Mouse (Mus musculus) stomach, postnatal 0 days (tissue): ENCODE data around the gene Aagab.

Source experiments
- CTCF ChIP-seq: IDR thresholded peaks from 2 replicates; pipeline ENCODE4 v1.5.1; 2016; ENCODE audit warnings: antibody characterized with exemption, low read depth, mild to moderate bottlenecking, moderate library complexity
- EP300 ChIP-seq: optimal IDR thresholded peaks from 2 replicates; pipeline ENCODE3; 2016; ENCODE audit warnings: antibody characterized with exemption

DNA sequence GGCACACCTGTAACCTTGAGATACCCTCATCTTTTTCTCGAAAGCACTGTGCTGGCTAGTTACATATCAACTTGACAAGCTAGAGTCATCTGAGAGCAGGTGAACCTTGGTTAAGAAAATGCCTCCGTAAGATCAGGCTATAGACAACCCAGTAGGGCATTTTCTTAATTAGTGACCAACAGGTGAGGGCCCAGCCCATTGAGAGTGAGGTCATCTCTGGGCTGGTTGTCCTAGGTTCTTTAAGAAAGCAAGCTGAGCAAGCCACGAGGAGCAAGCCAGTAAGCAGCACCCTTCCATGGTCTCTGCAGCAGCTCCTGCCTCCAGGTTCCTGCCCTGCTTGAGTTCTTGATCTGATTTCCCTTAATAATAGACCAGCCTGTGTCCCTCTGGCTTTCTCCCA is 58.2 kb downstream of the Aagab start:
- TF ChIP-seq CTCF (no peak), EP300 (no peak)
